8 mouse cellular contexts compared by ENCODE assay signal in genomic region chr11:86757142-86757479, GRCm38 (mm10). TPM values are rescaled to one million over a fixed set of nuclear protein-coding genes. Genes with fewer than 3 reads are reported as not detected.
DNase-seq lines count a peak whose midpoint lies in the region; ATAC-seq and TF ChIP-seq lines count a peak whose summit lies in the region.

No protein-coding gene starts in this region.

- no peak for DNase-seq in lung, adult 2 months
- DNase-seq in lung, postnatal 14 days, result no peak
- DNase-seq in embryonic facial prominence, embryonic 14.5 days (ENCODE audit: low spot score), result no peak
- DNase-seq in ovary, postnatal 36 days (ENCODE audit: low spot score), result no peak
- DNase-seq in retina, embryonic 14.5 days (ENCODE audit: low spot score), result no peak

- peak overlapping the region; percentile 99 for H3K4me3 ChIP-seq in lung, adult 2 months (replicated peaks; ENCODE audit: extremely low read depth, low read depth, low read length)
- H3K4me3 ChIP-seq in embryonic facial prominence, embryonic 14.5 days (ENCODE audit: low read depth, low read length), result peak overlapping the region; percentile 98
- peak overlapping the region; percentile 99 for H3K4me3 ChIP-seq in intestine, embryonic 16.5 days (ENCODE audit: low read length)
- peak overlapping the region; percentile 95 for H3K4me3 ChIP-seq in neural tube, embryonic 13.5 days

- no peaks in the 10 kb centered on the region for H3K9me3 ChIP-seq in embryonic facial prominence, embryonic 14.5 days (ENCODE audit: control insufficient read depth, low read length)
- H3K9me3 ChIP-seq in intestine, embryonic 16.5 days (ENCODE audit: control insufficient read depth, low read length), result no peaks in the 10 kb centered on the region
- no peaks in the 10 kb centered on the region for H3K9me3 ChIP-seq in neural tube, embryonic 13.5 days

- no peak for TF ChIP-seq CTCF in lung, adult 2 months (IDR thresholded peaks at IDR 0.05; ENCODE audit: insufficient read depth, low read length)

- peaks cover 15% of the 10 kb centered on the region for H3K4me1 ChIP-seq in lung, adult 2 months (ENCODE audit: control insufficient read depth, insufficient read depth, low read length)
- peaks cover 13% of the 10 kb centered on the region for H3K4me1 ChIP-seq in embryonic facial prominence, embryonic 14.5 days (ENCODE audit: control insufficient read depth, insufficient read depth, low read length)
- peaks cover 18% of the 10 kb centered on the region for H3K4me1 ChIP-seq in intestine, embryonic 16.5 days (ENCODE audit: control insufficient read depth, insufficient read depth, low read length)
- H3K4me1 ChIP-seq in neural tube, embryonic 13.5 days (replicated peaks), result peaks cover 44% of the 10 kb centered on the region

- peak overlapping the region; percentile 98 for H3K27ac ChIP-seq in embryonic facial prominence, embryonic 14.5 days (replicated peaks; ENCODE audit: low read depth, low read length)
- H3K27ac ChIP-seq in intestine, embryonic 16.5 days (ENCODE audit: low read length), result peak overlapping the region; percentile 99
- H3K27ac ChIP-seq in neural tube, embryonic 13.5 days (replicated peaks), result peak overlapping the region; percentile 96

- WGBS in lung, adult 2 months, result 1% methylated on average over 18 of the region's 18 CpGs
- under 1% methylated on average over 17 of the region's 18 CpGs for WGBS in embryonic facial prominence, embryonic 14.5 days
- 1% methylated on average over 17 of the region's 18 CpGs for WGBS in intestine, embryonic 16.5 days
- WGBS in neural tube, embryonic 13.5 days, result under 1% methylated on average over 18 of the region's 18 CpGs

- no peak; the same call in 1 of the 2 replicates for TF ChIP-seq POLR2A in lung, adult 2 months (IDR thresholded peaks at IDR 0.05; ENCODE audit: borderline replicate concordance, extremely low read depth, low read depth, low read length)

- no peaks in the 10 kb centered on the region for H3K27me3 ChIP-seq in embryonic facial prominence, embryonic 14.5 days (replicated peaks; ENCODE audit: control insufficient read depth, insufficient read depth, low read length)
- H3K27me3 ChIP-seq in intestine, embryonic 16.5 days (replicated peaks; ENCODE audit: control insufficient read depth, insufficient read depth, low read length), result no peaks in the 10 kb centered on the region
- no peaks in the 10 kb centered on the region for H3K27me3 ChIP-seq in neural tube, embryonic 13.5 days

- peak overlapping the region; percentile 83 for H3K4me2 ChIP-seq in embryonic facial prominence, embryonic 14.5 days (ENCODE audit: low read depth, low read length)
- peak overlapping the region; percentile 86 for H3K4me2 ChIP-seq in intestine, embryonic 16.5 days (ENCODE audit: low read depth, low read length)
- peak overlapping the region; percentile 98 for H3K4me2 ChIP-seq in neural tube, embryonic 13.5 days

- H3K36me3 ChIP-seq in embryonic facial prominence, embryonic 14.5 days (ENCODE audit: control insufficient read depth, insufficient read depth, low read length), result peaks cover 4% of the 10 kb centered on the region; the same call in 1 of the 2 replicates
- no peaks in the 10 kb centered on the region for H3K36me3 ChIP-seq in intestine, embryonic 16.5 days (ENCODE audit: control insufficient read depth, insufficient read depth, low read length)
- peaks cover 3% of the 10 kb centered on the region; the same call in 1 of the 2 replicates for H3K36me3 ChIP-seq in neural tube, embryonic 13.5 days

- peak overlapping the region; percentile 96 for H3K9ac ChIP-seq in embryonic facial prominence, embryonic 14.5 days (ENCODE audit: low read depth, low read length)
- peak overlapping the region; percentile 99 for H3K9ac ChIP-seq in intestine, embryonic 16.5 days (ENCODE audit: low read depth, low read length)
- H3K9ac ChIP-seq in neural tube, embryonic 13.5 days, result peak overlapping the region; percentile 97

- peak; percentile 54; the same call in 1 of the 2 replicates for ATAC-seq in embryonic facial prominence, embryonic 14.5 days (ENCODE audit: low read depth)
- ATAC-seq in intestine, embryonic 16.5 days, result peak; percentile 54
- ATAC-seq in neural tube, embryonic 13.5 days (ENCODE audit: low read depth), result peak; percentile 84
- ATAC-seq in megakaryocyte-erythroid progenitor cell, adult 5-6 weeks (replicated peaks; ENCODE audit: low FRiP score, low TSS enrichment, poor library complexity, severe bottlenecking), result no peak

RNA-seq across cellular contexts. Expression of gene Cltc, which starts 0.3 kb away (rescaled TPM):
- polyA plus RNA-seq in lung, adult 2 months (2012; rRNA removed), result 63.0 and 84.5 TPM in 2 replicates
- polyA plus RNA-seq in embryonic facial prominence, embryonic 14.5 days (2014; fragmentation: Nextera tagmentation; extraction: Ambion mirVana), result 167 and 175 TPM in 2 replicates
- 124 and 144 TPM in 2 replicates for polyA plus RNA-seq in intestine, embryonic 16.5 days (2015; fragmentation: Nextera tagmentation; extraction: Ambion mirVana)
- polyA plus RNA-seq in neural tube, embryonic 13.5 days (2015; fragmentation: Nextera tagmentation; extraction: Ambion mirVana), result 140 and 158 TPM in 2 replicates
- 122 and 228 TPM in 2 replicates for total RNA-seq in megakaryocyte-erythroid progenitor cell, adult 5-6 weeks (2014; fragmentation: Nextera tagmentation)
- 193 and 195 TPM in 2 replicates for total RNA-seq in megakaryocyte-erythroid progenitor cell, adult 5-6 weeks (2017)

RNA-seq across cellular contexts. Expression of gene Dhx40, which starts 50.4 kb away (rescaled TPM):
- polyA plus RNA-seq in lung, adult 2 months (2012; rRNA removed), result 3.8 and 4.4 TPM in 2 replicates
- 19.9 and 21.8 TPM in 2 replicates for polyA plus RNA-seq in embryonic facial prominence, embryonic 14.5 days (2014; fragmentation: Nextera tagmentation; extraction: Ambion mirVana)
- 12.8 and 13.2 TPM in 2 replicates for polyA plus RNA-seq in intestine, embryonic 16.5 days (2015; fragmentation: Nextera tagmentation; extraction: Ambion mirVana)
- 24.2 and 27.8 TPM in 2 replicates for polyA plus RNA-seq in neural tube, embryonic 13.5 days (2015; fragmentation: Nextera tagmentation; extraction: Ambion mirVana)
- 14.4 and 15.2 TPM in 2 replicates for total RNA-seq in megakaryocyte-erythroid progenitor cell, adult 5-6 weeks (2014; fragmentation: Nextera tagmentation)
- total RNA-seq in megakaryocyte-erythroid progenitor cell, adult 5-6 weeks (2017), result 26.2 and 26.7 TPM in 2 replicates
